Mouse (Mus musculus) embryo, embryonic 9.5 days (tissue): Measurements from ENCODE around the gene Atg10.
"Not testable (repeated sequence)": the region's sequence is repeated elsewhere in the genome, so short reads cannot be mapped to it uniquely, and the experiment has no call there.

Experiments
- DNase-seq: peaks from one replicate; pipeline ENCODE4 v3.0.0-alpha.2; 2017; ENCODE audit errors: extremely low spot score

Gene Atg10

GRCm38 (mm10) chr13:91223587-91224437 is at the start of gene Atg10:
Gene Atg10, minus strand, starts transcription at chr13:91223968.
- peak; percentile 95 for DNase-seq

- DNase-seq = no peak
Measured at GRCm38 (mm10) chr13:91252406-91252805, 28.6 kb upstream of the Atg10 start.

GRCm38 (mm10) chr13:91251636-91252035 is 27.9 kb upstream of the Atg10 start:
- no peak for DNase-seq

- not testable (repeated sequence) for DNase-seq
Measured at GRCm38 (mm10) chr13:91250050-91250449, 26.3 kb upstream of the Atg10 start.

GRCm38 (mm10) chr13:91246472-91246871 is 22.7 kb upstream of the Atg10 start:
- no peak for DNase-seq

- DNase-seq = no peak
Measured at GRCm38 (mm10) chr13:91237976-91238375, 14.2 kb upstream of the Atg10 start.

GRCm38 (mm10) chr13:91236884-91237283 is 13.1 kb upstream of the Atg10 start:
- DNase-seq = no peak

GRCm38 (mm10) chr13:91224438-91224814 is 658 bp upstream of the Atg10 start:
- DNase-seq = no peak

- no peak for DNase-seq
Measured at GRCm38 (mm10) chr13:91223063-91223462, 705 bp downstream of the Atg10 start.

- no peak for DNase-seq
Measured at GRCm38 (mm10) chr13:91221696-91222095, 2.1 kb downstream of the Atg10 start.

- DNase-seq = no peak
Measured at GRCm38 (mm10) chr13:91217691-91218090, 6.1 kb downstream of the Atg10 start.

- no peak for DNase-seq
Measured at GRCm38 (mm10) chr13:91216656-91217205, 7.0 kb downstream of the Atg10 start.

GRCm38 (mm10) chr13:91212958-91213357 is 10.8 kb downstream of the Atg10 start:
- DNase-seq = no peak

- no peak for DNase-seq
Measured at GRCm38 (mm10) chr13:91206237-91206636, 17.5 kb downstream of the Atg10 start.

GRCm38 (mm10) chr13:91202564-91202963 is 21.2 kb downstream of the Atg10 start:
- no peak for DNase-seq

GRCm38 (mm10) chr13:91187378-91188234 is 36.2 kb downstream of the Atg10 start:
- DNase-seq = no peak

- no peak for DNase-seq
Measured at GRCm38 (mm10) chr13:91185248-91185867, 38.4 kb downstream of the Atg10 start.

- DNase-seq = no peak
Measured at GRCm38 (mm10) chr13:91184226-91184625, 39.5 kb downstream of the Atg10 start.

GRCm38 (mm10) chr13:91180364-91180763 is 43.4 kb downstream of the Atg10 start:
- DNase-seq = no peak

- DNase-seq = no peak
Measured at GRCm38 (mm10) chr13:91179174-91179899, 44.4 kb downstream of the Atg10 start.

GRCm38 (mm10) chr13:91178428-91179160 is 45.2 kb downstream of the Atg10 start:
- DNase-seq = no peak
